Mouse (Mus musculus) kidney, postnatal 4 days (tissue): ENCODE measurements at regions not wholly inside any gene's neighbourhood (a gene's known extent, or its start where the extent isn't known, plus 50 kb on each side); places are given as distances from the start of the nearest gene placed in this dataset.

Experiments used
- DNase-seq, 2 experiments: peaks; one replicate each; pipeline ENCODE4 v3.0.0; 2021; ENCODE audit warnings: mixed read lengths in 2 of 2

DNA sequence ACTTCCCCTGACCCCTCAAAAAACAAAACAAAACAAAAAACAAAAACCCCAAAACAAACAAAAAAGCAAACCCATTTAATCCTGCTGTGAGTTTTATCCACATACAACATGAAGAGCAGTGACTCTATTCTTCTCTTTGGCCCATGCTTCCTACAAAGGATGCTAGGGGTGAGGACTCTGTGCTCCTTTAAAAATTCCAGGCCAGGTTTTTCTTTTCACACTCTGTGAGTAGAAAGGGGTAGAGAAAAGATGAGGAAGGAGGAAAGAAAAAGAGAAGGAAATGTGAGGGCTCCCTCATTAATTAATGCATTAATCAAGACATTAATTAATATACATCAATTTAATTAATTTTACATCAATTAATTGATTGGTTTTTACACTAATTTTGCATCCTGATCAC lies 82.9 kb upstream of the Phyhipl start:
- no peak for DNase-seq

DNA sequence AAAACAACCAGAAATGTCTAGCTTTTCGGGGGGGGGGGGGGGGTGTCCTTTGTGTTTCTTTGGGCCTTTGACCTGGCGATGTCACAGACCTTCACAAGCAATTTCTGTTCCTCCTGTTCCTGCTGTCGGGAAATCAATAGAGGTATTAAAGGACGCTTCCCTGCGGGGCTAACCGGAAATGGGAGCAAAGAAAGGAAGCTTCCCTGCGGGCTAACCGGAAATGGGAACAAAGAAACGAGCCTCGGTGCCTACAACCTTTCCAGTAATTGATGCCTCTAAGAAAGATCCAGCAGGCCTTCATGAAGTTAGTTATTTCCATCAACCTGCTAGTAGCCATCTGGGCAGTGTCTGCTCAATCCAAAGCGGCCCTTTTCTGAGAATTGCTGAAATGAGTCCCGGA lies 78.2 kb upstream of the Phyhipl start:
- DNase-seq: no peak

DNA sequence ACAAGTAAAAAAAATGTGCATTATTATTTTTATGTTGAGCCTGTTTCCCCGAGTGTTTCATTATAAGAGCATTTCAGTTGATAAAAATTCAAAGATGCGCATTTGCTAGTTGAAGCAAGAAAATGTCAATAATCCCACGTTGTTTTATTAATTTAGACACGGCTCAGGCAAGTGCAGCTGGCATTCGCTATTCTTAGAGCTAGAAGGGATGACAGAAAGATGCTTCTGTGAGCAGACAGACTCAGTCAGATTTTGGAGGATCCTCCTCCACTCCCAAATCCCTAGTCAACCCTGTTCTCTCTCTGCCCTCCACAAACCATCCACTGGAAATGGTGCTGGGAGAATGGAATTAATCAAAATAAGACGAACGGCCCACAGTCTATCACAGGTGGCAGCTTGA lies 77.7 kb upstream of the Phyhipl start:
- DNase-seq: no peak

DNA sequence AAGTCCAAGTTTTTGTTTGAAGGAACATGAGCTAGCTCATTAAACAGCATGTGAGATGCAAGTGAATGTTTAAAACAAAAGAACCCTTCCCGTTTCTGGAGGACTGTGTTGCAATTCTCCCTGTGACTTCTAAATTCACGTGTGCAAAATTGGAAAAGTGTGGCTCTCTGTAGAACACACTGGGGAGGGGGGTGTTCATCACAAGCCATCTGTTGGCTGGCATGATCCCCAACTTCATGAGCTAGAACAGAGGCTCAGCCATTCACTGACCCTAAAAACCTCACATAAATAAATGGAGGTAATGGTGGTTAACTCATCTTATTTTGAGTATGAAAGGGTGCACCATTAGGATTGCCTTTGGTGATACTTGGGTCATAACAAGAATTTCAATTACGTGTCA lies 69.3 kb upstream of the Phyhipl start:
- DNase-seq: no peak

DNA sequence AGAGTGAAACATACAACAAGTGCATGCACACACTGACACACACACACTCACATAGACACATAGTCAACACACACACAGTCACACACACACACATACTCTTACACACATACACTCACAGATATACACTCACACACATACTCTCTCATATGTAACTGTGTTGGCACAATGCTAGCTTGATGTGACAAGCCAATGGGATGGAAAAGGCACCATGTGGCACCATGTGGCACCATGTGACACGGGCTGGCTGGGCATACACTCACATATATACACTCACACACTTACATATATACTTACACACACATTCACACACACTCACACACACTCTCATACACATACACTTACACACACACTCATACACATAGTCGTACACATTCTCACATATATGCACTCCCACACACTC lies 67.0 kb upstream of the Phyhipl start:
- no peak for DNase-seq

GRCm38 (mm10) chr10:70722381-70722780 lies 66.6 kb upstream of the Phyhipl start:
- DNase-seq: no peak

- peak; percentile 9 to 10 for DNase-seq
Measured at GRCm38 (mm10) chr10:70717464-70717863, 61.7 kb upstream of the Phyhipl start.

DNA sequence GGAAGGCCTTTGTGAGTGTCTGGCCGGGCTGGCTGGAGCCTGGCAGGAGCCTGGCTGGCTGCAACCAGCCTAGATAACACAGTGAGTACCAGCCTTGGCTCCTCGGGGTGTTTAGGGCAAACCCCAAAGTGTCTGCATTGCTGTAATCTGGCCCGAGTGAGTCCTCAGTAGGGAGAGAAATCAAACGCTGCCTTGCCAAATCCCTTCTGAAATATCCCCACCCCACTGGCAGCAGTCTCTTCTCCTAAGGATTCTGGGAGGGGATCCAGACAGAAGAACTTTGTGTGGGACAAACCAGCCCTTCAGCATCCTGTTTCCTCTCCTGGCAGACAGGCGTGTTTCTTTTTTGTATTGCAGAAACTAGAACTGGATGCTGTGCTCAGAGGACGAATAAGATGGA lies 61.3 kb upstream of the Phyhipl start:
- DNase-seq: peak; percentile 23 to 37

- DNase-seq: no peak
Measured at GRCm38 (mm10) chr10:70713306-70713705, 57.5 kb upstream of the Phyhipl start.

DNA sequence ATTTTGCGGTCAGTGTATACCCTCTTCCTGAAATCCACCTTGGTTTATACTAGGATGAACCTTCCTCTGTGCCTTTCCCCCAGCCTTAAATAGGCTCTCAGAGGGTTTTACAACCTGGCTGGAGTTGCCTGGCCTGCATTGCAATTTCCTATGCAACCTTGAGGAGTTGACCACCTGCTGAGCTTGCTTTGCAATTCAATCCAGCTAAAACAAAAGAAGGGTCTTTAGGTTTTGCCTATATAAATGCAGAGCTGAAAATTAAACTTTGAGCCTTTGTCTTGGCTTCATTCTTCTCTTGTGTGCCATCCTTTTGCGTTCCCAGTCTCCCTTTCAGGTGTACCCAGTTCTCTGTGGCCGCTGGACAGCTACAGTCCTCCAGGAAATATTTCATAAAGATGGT lies 53.0 kb upstream of the Phyhipl start:
- DNase-seq: no peak
